Mouse (Mus musculus) mature B cell (primary cell): ENCODE results near the gene Atp4a.
"Not testable (repeated sequence)": the region's sequence is repeated elsewhere in the genome, so short reads cannot be mapped to it uniquely, and the experiment has no call there.

Source experiments
- in situ Hi-C: fragments of 300-500 bp; cut with MboI; formaldehyde crosslinking; loops from 2 replicates; pipeline ENCODE4 v1.14.3; 2019

The Atp4a gene

GRCm38 (mm10) chr7:30730064-30730722, 18.2 kb downstream of the Atp4a start:
- in situ Hi-C loops: not testable (repeated sequence)

DNA sequence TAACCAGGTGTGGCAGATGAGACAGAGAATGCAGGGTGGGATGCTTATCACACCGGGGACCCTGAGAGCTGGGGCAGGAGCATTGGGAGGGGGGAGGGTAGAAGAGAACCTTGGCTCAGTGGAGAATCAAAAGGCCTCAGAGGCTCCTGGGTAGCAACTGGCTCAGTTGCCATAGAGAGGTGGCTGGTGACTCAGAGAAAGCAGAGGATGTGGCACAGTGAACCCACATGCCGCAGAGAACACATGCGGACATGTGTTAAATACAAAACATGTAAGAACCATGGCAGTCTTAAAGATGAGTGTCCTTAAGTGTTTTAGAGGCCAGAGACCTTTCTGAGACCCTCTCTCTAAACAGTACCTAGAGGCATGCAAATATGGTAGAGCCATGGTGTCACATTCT, 24.2 kb downstream of the Atp4a start:
- in situ Hi-C loops: no loop called here

- in situ Hi-C loops: not testable (repeated sequence)
These were observed 30.6 kb downstream of the Atp4a start for GRCm38 (mm10) chr7:30742570-30742969.

DNA sequence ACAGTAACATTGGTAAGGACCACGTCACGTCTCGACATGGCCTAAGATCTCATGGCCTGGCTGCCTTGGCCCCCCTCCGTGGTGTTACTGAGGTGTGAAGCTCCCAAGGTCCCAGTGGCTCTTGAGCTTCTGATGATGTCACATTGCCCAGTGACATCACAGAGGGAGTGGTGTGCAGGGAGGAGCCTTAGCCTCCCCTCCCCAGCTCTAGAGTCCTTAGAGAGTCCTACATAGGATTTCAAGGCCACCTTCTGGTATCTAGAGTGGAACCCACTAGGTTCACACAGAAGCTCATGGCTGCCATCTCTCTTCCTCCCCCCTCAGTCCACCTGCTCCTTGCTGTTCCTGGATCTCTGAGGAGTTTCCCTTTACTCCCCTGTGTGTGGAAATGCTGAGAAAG, 31.6 kb downstream of the Atp4a start, which contains the start of gene Gapdhs:
Gene Gapdhs (minus strand): TSS at position 65 of the 400 bp plus-strand sequence.
- in situ Hi-C loops: not testable (repeated sequence)

DNA sequence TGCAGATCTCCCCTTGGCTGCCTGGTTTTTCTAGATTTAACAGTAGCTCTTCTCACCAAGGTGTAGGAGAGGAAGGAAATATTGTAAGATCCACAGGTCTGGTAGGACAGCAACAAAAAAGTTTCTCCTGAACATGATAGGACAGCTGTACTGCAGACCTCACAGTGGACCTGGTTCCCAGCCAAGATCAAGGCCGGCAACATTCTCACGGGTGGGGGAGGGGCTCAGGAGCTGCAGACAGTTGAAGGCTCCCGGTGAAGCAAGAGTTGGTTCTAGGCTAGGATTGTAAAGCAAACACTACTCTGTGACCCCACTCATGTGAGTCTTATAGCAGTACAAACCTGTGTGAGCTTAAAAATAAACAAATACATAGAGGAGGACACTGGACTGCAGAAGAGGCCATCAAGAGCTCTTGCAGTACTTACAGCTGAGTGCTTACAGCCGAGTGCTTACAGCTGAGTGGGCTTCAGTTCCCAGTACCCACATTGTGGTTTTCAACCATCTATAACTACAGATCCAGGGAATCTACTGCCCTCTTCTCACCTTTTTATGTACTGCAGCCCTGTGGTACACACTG, 32.1 kb downstream of the Atp4a start:
- in situ Hi-C loops: no loop called here

- in situ Hi-C loops: no loop called here
These were observed 35.7 kb downstream of the Atp4a start for GRCm38 (mm10) chr7:30747525-30748204.

DNA sequence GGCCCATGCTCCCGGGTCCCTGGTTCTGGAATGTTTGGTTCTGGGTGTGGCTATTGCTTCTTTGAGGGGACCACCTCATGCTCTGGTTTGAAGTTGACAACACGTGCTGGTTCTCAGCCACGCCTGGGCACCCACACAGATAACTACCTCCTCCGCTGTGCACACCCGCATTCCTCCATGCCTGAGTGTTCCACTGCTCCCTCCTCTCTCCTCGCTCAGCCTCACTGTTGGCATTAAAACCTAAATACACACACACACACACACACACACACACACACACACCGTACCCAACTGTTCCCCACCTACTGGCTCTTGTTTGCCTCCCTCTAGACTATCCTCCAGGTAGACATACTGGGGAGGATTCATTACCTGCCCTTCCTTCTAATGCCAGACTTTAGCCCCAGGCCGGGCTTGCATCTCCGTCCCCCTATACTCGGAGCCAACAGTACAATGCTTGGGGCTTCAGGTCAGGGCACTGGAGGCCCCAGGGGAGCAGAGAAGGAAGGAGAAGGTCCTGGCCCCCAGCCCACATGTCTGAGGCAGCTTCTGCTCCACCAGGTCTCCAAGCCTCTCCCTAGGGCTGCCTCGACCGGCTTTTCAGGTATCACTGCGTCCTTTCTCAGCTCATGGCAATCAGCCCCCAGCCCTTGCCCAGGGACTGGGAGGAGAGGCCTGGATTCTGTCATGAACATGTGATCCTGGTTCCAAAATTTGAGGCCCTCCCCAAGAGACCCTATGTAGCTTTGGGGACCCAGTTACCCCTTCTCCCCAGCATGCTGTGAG, 38.0 kb downstream of the Atp4a start:
- in situ Hi-C loops: no loop called here

GRCm38 (mm10) chr7:30751086-30751669, 39.2 kb downstream of the Atp4a start, which contains the start of gene Sbsn:
Sbsn (plus strand) TSS chr7:30751471.
- in situ Hi-C loops: no loop called here

GRCm38 (mm10) chr7:30757001-30757400, 45.0 kb downstream of the Atp4a start:
- in situ Hi-C loops: no loop called here

DNA sequence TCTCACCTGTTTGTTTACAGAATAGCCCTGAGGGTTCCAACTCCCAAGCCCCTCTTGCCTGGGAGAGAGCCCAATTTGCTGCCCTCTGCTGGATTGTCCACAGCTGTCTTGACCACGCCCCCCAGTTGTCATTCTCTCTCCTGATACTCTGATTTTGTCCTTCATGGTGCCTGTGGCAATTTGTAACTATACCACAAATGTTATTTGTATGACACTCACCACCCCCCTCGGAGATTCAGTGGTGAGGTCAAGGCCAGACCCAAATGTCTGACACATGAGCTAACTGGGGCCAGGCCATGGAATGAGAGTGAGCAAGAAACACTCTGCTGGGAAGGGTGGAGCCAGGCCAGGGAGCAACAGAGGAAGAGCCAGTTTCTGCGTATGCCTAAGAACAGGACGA, 46.8 kb downstream of the Atp4a start:
- in situ Hi-C loops: no loop called here

DNA sequence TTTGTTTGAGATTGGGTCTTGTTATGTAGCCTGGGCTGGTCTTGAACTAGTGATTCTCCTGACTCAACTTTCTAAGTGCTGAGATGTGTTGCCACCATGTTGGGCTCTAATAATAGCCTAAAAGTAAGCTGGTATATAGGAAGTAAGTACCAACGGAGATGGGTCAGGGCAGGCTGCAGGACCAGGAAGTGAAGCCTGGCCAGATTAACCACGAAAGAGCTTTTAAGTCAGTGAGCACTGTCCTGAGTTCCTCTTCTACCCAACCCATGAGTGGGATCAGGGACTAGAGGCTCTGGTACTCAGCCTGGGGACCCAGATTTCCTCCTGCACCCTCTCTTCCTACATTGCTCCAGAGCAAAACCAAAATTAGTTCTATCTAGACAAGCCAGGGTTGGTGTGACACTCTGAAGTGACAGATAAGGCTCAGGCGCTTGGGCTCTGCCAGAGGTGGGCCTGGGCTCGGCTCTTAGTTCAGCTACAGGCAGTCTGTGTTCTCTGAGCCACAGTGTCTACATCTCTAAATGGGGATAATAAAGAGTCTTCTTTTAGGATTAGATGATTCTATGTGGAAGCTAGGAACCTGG, 49.9 kb downstream of the Atp4a start:
- in situ Hi-C loops: no loop called here

GRCm38 (mm10) chr7:30763456-30763855, 51.4 kb downstream of the Atp4a start, which contains the start of gene Dmkn:
Dmkn (plus strand) TSS chr7:30763756.
- in situ Hi-C loops: no loop called here

DNA sequence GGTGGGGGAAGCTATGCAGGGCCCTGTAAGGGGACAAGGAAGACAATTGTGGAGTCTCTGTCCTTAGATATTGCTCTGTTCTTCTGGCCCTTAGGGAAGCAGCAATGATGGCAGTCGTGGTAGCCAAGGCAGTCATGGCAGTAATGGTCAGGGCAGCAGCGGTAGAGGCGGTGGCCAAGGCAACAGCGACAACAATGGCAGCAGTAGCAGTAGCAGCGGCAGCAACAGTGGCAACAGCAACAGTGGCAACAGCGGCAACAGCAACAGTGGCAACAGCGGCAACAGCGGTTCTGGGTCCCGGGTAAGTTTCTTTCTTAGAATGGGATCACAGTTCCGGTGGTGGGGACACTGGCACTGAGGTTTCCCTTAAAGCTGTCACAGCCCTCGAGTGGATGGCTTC, 53.2 kb downstream of the Atp4a start:
- in situ Hi-C loops: no loop called here

DNA sequence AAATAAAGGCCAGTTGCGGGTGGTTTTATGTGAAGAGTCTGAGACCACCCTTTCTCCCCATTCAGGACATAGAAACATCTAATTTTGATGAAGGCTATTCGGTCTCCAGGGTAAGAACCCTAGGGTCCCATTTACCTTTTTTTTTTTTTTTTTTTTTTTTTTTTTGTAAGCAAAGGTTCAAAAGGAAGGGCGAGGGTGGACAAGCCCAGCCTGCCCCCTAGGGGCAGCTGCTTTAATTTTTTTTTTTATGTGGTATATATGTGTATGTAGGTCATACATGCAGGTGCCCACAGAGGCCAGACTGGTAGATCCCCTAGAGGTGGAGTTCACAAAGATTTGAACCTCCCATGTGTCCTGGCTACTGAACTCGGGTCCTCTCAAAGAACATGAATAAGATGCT, 54.4 kb downstream of the Atp4a start:
- in situ Hi-C loops: no loop called here

DNA sequence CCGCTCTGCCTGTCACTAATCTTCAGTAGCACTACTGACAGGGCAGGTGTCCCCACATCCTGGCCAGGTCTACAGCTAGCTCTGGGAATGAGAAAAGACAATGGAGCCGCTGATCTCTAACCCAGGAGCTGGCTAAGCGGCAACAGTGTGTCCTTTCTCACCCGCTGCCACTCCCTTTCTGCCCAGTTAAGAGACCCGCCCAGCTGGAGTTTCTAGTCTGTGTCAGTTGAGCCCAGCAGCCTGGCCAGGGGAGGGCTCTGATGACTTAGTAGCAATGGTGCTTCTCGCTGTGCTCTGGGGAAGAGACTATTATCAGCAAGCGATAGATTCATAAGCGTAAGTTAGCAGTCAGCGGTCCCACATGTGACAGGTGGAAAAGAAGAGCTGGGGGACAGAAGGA, 57.2 kb downstream of the Atp4a start:
- in situ Hi-C loops: no loop called here
